Mouse (Mus musculus) cerebellum, postnatal 36 days (tissue): Measurements from ENCODE around the gene Zc3h6.
A peak's percentile ranks its signal among the peaks of the same experiment; 100 is the strongest.
"Not testable (repeated sequence)": the region's sequence is repeated elsewhere in the genome, so short reads cannot be mapped to it uniquely, and the experiment has no call there.

Experiments used
- DNase-seq, 2 experiments: peaks; one replicate each; pipeline ENCODE4 v3.0.0; 2021 to 2022; ENCODE audit warnings: mixed read lengths in 2 of 2

The Zc3h6 gene

GRCm38 (mm10) chr2:128966641-128967580 lies at the start of gene Zc3h6:
Gene Zc3h6, plus strand, starts transcription at chr2:128967402.
- DNase-seq, result peak; percentile 99 to 100

- no peak for DNase-seq
Measured at GRCm38 (mm10) chr2:128924799-128925198, 42.4 kb upstream of the Zc3h6 start.

- no peak for DNase-seq
Measured at GRCm38 (mm10) chr2:128928446-128928845, 38.8 kb upstream of the Zc3h6 start.

- DNase-seq, result no peak
Measured at GRCm38 (mm10) chr2:128930704-128931103, 36.5 kb upstream of the Zc3h6 start.

GRCm38 (mm10) chr2:128936256-128936655 lies 30.9 kb upstream of the Zc3h6 start:
- DNase-seq, result no peak

- DNase-seq, result peak; percentile 96 to 97
Measured at GRCm38 (mm10) chr2:128943538-128944528, 23.4 kb upstream of the Zc3h6 start, which contains the start of gene Zc3h8. Gene Zc3h8, minus strand, starts transcription at chr2:128944077.

GRCm38 (mm10) chr2:128947962-128948588 lies 19.1 kb upstream of the Zc3h6 start:
- DNase-seq, result peak in 1 of 2 experiments; percentile 35

- no peak for DNase-seq
Measured at GRCm38 (mm10) chr2:128954186-128954585, 13.0 kb upstream of the Zc3h6 start.

GRCm38 (mm10) chr2:128965505-128966105 lies 1.6 kb upstream of the Zc3h6 start:
- no peak for DNase-seq

GRCm38 (mm10) chr2:128966236-128966635 lies 966 bp upstream of the Zc3h6 start:
- DNase-seq, result no peak

- DNase-seq, result peak; percentile 76 to 79
Measured at GRCm38 (mm10) chr2:128967661-128968441, 649 bp downstream of the Zc3h6 start, which contains the start of gene Gm10762. Gene Gm10762, minus strand, starts transcription at chr2:128967725.

- no peak for DNase-seq
Measured at GRCm38 (mm10) chr2:128968475-128969083, 1.4 kb downstream of the Zc3h6 start.

GRCm38 (mm10) chr2:128972301-128972700 lies 5.1 kb downstream of the Zc3h6 start:
- no peak for DNase-seq

- DNase-seq, result no peak
Measured at GRCm38 (mm10) chr2:128975572-128975971, 8.4 kb downstream of the Zc3h6 start.

GRCm38 (mm10) chr2:128984746-128985145 lies 17.5 kb downstream of the Zc3h6 start:
- no peak for DNase-seq

GRCm38 (mm10) chr2:129004872-129005271 lies 37.7 kb downstream of the Zc3h6 start:
- no peak for DNase-seq

- DNase-seq, result no peak
Measured at GRCm38 (mm10) chr2:129006194-129006749, 39.1 kb downstream of the Zc3h6 start.

- not testable (repeated sequence) for DNase-seq
Measured at GRCm38 (mm10) chr2:129008867-129009266, 41.7 kb downstream of the Zc3h6 start.

GRCm38 (mm10) chr2:129020106-129020505 lies 52.9 kb downstream of the Zc3h6 start:
- no peak for DNase-seq

- no peak for DNase-seq
Measured at GRCm38 (mm10) chr2:129024820-129025219, 57.6 kb downstream of the Zc3h6 start.
